In the genomic region with DNA sequence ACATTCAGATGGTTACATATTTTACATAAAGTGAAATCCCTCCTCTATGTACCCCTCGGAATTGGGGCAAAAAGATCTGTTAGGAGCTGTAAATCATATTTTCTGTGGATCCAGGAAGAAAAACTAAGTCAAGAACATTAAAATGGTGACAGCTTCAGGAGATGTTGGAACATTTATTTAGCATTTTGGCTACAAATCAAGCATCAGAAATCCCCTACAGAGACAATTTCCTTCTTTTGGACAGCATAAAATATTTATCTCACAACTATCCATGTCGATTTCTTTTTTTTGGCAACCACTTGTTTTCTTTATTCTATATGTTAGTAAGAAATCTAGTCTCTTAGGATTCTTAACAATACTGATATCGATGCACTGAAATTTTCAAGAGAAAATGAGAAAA, we compare ENCODE assay signal across 22 mouse cellular contexts. TPM values are rescaled to one million over a fixed set of nuclear protein-coding genes. Genes with fewer than 3 reads are reported as not detected.
"Had no signal": no experiment of that assay in that cellular context is flagged by ENCODE, and none has a peak within 500 bp of the region (broad histone marks: within the 10 kb centered on the region; RNA-seq: fewer than 3 reads in every experiment).

No protein-coding gene starts in this region.

- H3K4me1 ChIP-seq: lung, embryonic 15.5 days; megakaryocyte, embryonic 14.5 days; midbrain, embryonic 13.5 days; midbrain, embryonic 15.5 days; neural tube, embryonic 12.5 days; stomach, embryonic 15.5 days had no signal

- H3K9ac ChIP-seq: lung, embryonic 15.5 days; midbrain, embryonic 13.5 days; midbrain, embryonic 15.5 days; neural tube, embryonic 12.5 days; stomach, embryonic 15.5 days had no signal

- ATAC-seq: lung, postnatal 0 days; midbrain, embryonic 13.5 days; midbrain, embryonic 15.5 days had no signal

- H3K4me2 ChIP-seq: lung, embryonic 15.5 days; midbrain, embryonic 11.5 days; midbrain, embryonic 13.5 days; midbrain, embryonic 15.5 days; neural tube, embryonic 12.5 days; stomach, embryonic 15.5 days had no signal

- H3K4me3 ChIP-seq: lung, embryonic 15.5 days; megakaryocyte, embryonic 14.5 days; midbrain, embryonic 13.5 days; midbrain, embryonic 15.5 days; neural tube, embryonic 12.5 days; stomach, embryonic 15.5 days had no signal

- H3K9me3 ChIP-seq: lung, embryonic 15.5 days; megakaryocyte, embryonic 14.5 days; midbrain, embryonic 13.5 days; midbrain, embryonic 15.5 days; neural tube, embryonic 12.5 days; stomach, embryonic 15.5 days had no signal

- DNase-seq: lung, adult 2 months; lung, postnatal 14 days; lung, postnatal 36 days; right cerebral cortex, postnatal 14 days; thymus, adult 2 months; thymus, postnatal 25 days; thymus, postnatal 4 days had no signal

- H3K36me3 ChIP-seq: lung, embryonic 15.5 days; midbrain, embryonic 13.5 days; midbrain, embryonic 15.5 days; neural tube, embryonic 12.5 days; stomach, embryonic 15.5 days had no signal

- H3K27me3 ChIP-seq: lung, embryonic 15.5 days; megakaryocyte, embryonic 14.5 days; midbrain, embryonic 13.5 days; midbrain, embryonic 15.5 days; neural tube, embryonic 12.5 days; stomach, embryonic 15.5 days had no signal

- H3K27ac ChIP-seq: lung, embryonic 15.5 days; macrophage; midbrain, embryonic 13.5 days; midbrain, embryonic 15.5 days; neural tube, embryonic 12.5 days; stomach, embryonic 15.5 days; stomach, postnatal 0 days had no signal

RNA-seq across cellular contexts. Expression of gene Gabra6, which starts 0.7 kb away (rescaled TPM):
- polyA plus RNA-seq: lung, adult 2 months; lung, embryonic 15.5 days; lung, postnatal 0 days; macrophage; midbrain, embryonic 11.5 days; midbrain, embryonic 13.5 days; midbrain, embryonic 15.5 days; midbrain, postnatal 0 days; neural tube, embryonic 12.5 days; neural tube, embryonic 14.5 days; spleen, adult 2 months; stomach, embryonic 15.5 days; stomach, postnatal 0 days; testis, adult 2 months; thymus, adult 2 months; urinary bladder, adult 2 months had no signal
